ENCODE assay signal across 8 mouse cellular contexts in genomic region chr19:37173331-37174115, GRCm38 (mm10). TPM values are rescaled to one million over a fixed set of nuclear protein-coding genes. Genes with fewer than 3 reads are reported as not detected.
DNase-seq lines count a peak whose midpoint lies in the region; ATAC-seq and TF ChIP-seq lines count a peak whose summit lies in the region.

No protein-coding gene starts in this region.

- TF ChIP-seq POLR2A in cerebellum, adult 2 months (IDR thresholded peaks at IDR 0.05; ENCODE audit: borderline replicate concordance, insufficient read depth, low read length) = no peak

- H3K27me3 ChIP-seq in cerebellum, adult 2 months (ENCODE audit: control insufficient read depth, insufficient read depth, low read length) = no peaks in the 10 kb centered on the region
- peaks cover 24% of the 10 kb centered on the region for H3K27me3 ChIP-seq in limb, embryonic 11.5 days (ENCODE audit: control insufficient read depth, insufficient read depth, low read length)
- no peaks in the 10 kb centered on the region for H3K27me3 ChIP-seq in neural tube, embryonic 14.5 days (ENCODE audit: control insufficient read depth, insufficient read depth, low read length)

- peaks cover 3% of the 10 kb centered on the region; the same call in 1 of the 2 replicates for H3K4me1 ChIP-seq in cerebellum, adult 2 months (ENCODE audit: control insufficient read depth, insufficient read depth, low read length)
- no peaks in the 10 kb centered on the region for H3K4me1 ChIP-seq in limb, embryonic 11.5 days (ENCODE audit: control insufficient read depth, insufficient read depth, low read length)
- peaks cover 15% of the 10 kb centered on the region; the same call in 1 of the 2 replicates for H3K4me1 ChIP-seq in neural tube, embryonic 14.5 days (ENCODE audit: control insufficient read depth, insufficient read depth, low read length)

- no peak for TF ChIP-seq CTCF in cerebellum, adult 2 months (IDR thresholded peaks at IDR 0.05; ENCODE audit: borderline replicate concordance, insufficient read depth, low read depth, low read length)

- peak; percentile 41 to 55 for DNase-seq in cerebellum, adult 2 months
- no peak for DNase-seq in cerebellum, postnatal 4 days (ENCODE audit: low spot score in 2 of 2)
- peak; percentile 17 for DNase-seq in ES-CJ7 (ENCODE audit: low read depth, low spot score)
- peak; percentile 46 for DNase-seq in gonadal fat pad, adult 2 months (ENCODE audit: low read depth)
- peak; percentile 21 for DNase-seq in limb, embryonic 11.5 days (ENCODE audit: low spot score)
- no peak for DNase-seq in T-cell, adult 2 months (ENCODE audit: low spot score)
- DNase-seq in right cerebral cortex, postnatal 25 days = no peak

- peak overlapping the region; percentile 63 for H3K9ac ChIP-seq in limb, embryonic 11.5 days (ENCODE audit: low read length)
- H3K9ac ChIP-seq in neural tube, embryonic 14.5 days (replicated peaks; ENCODE audit: low read depth, low read length) = peak overlapping the region; percentile 83

- no peaks in the 10 kb centered on the region for H3K9me3 ChIP-seq in limb, embryonic 11.5 days (ENCODE audit: control insufficient read depth, low read length)
- H3K9me3 ChIP-seq in neural tube, embryonic 14.5 days (ENCODE audit: control insufficient read depth, low read length) = no peaks in the 10 kb centered on the region

- H3K4me3 ChIP-seq in cerebellum, adult 2 months (replicated peaks; ENCODE audit: insufficient read depth, low read depth, low read length) = peak overlapping the region; percentile 95
- H3K4me3 ChIP-seq in limb, embryonic 11.5 days (ENCODE audit: low read depth, low read length) = peak overlapping the region; percentile 60
- peak overlapping the region; percentile 75 for H3K4me3 ChIP-seq in neural tube, embryonic 14.5 days (ENCODE audit: low read depth, low read length)

- no peaks in the 10 kb centered on the region for H3K36me3 ChIP-seq in limb, embryonic 11.5 days (ENCODE audit: control insufficient read depth, insufficient read depth, low read length)
- no peaks in the 10 kb centered on the region for H3K36me3 ChIP-seq in neural tube, embryonic 14.5 days (ENCODE audit: control insufficient read depth, insufficient read depth, low read length)

- peak overlapping the region; percentile 99 for H3K27ac ChIP-seq in cerebellum, adult 2 months (ENCODE audit: insufficient read depth, low read length)
- no peak overlapping the region for H3K27ac ChIP-seq in limb, embryonic 11.5 days (replicated peaks; ENCODE audit: low read depth, low read length)
- H3K27ac ChIP-seq in neural tube, embryonic 14.5 days (ENCODE audit: low read depth, low read length) = peak overlapping the region; percentile 90

- H3K4me2 ChIP-seq in limb, embryonic 11.5 days (ENCODE audit: low read depth, severe bottlenecking) = peak overlapping the region; percentile 100
- peak overlapping the region; percentile 99 for H3K4me2 ChIP-seq in neural tube, embryonic 14.5 days (ENCODE audit: low read depth, low read length)

- ATAC-seq in limb, embryonic 11.5 days (ENCODE audit: insufficient number of reproducible peaks, low FRiP score, low TSS enrichment, low read depth) = no peak
- no peak for ATAC-seq in neural tube, embryonic 14.5 days (ENCODE audit: low read depth)

- 7% methylated on average over 20 of the region's 20 CpGs for WGBS in cerebellum, adult 2 months
- 24% methylated on average over 20 of the region's 20 CpGs for WGBS in limb, embryonic 11.5 days
- WGBS in neural tube, embryonic 14.5 days = 24% methylated on average over 20 of the region's 20 CpGs

RNA-seq across cellular contexts. Expression of gene March5, which starts 33.8 kb away (rescaled TPM):
- polyA plus RNA-seq in cerebellum, adult 2 months (2012; rRNA removed) = 67.2 and 67.7 TPM in 2 replicates
- 42.1 and 49.1 TPM in 2 replicates for polyA plus RNA-seq in gonadal fat pad, adult 2 months (2012; rRNA removed)
- polyA plus RNA-seq in limb, embryonic 11.5 days (2014; fragmentation: Nextera tagmentation; extraction: Ambion mirVana) = 154 and 163 TPM in 2 replicates
- 121 and 126 TPM in 2 replicates for polyA plus RNA-seq in neural tube, embryonic 14.5 days (2014; fragmentation: Nextera tagmentation; extraction: Ambion mirVana)

RNA-seq across cellular contexts. Expression of gene Cpeb3, which starts 34.9 kb away (rescaled TPM):
- 41.5 and 41.6 TPM in 2 replicates for polyA plus RNA-seq in cerebellum, adult 2 months (2012; rRNA removed)
- polyA plus RNA-seq in gonadal fat pad, adult 2 months (2012; rRNA removed) = 8.0 and 11.9 TPM in 2 replicates
- polyA plus RNA-seq in limb, embryonic 11.5 days (2014; fragmentation: Nextera tagmentation; extraction: Ambion mirVana) = 0.68 and 0.82 TPM in 2 replicates
- polyA plus RNA-seq in neural tube, embryonic 14.5 days (2014; fragmentation: Nextera tagmentation; extraction: Ambion mirVana) = 13.3 and 14.7 TPM in 2 replicates

Comparison
In these comparisons a context has a peak if more than half of its experiments do, and no peak if none do; other contexts are left out.
1. DNase-seq: peak in cerebellum, adult 2 months (2 of 2), ES-CJ7 (single experiment), gonadal fat pad, adult 2 months (single experiment) and limb, embryonic 11.5 days (single experiment); none in cerebellum, postnatal 4 days (0 of 2), T-cell, adult 2 months (single experiment) and right cerebral cortex, postnatal 25 days (single experiment).
2. Peak in every context shown above with its lines, with median percentiles within 50 percentile points of each other: H3K4me3 ChIP-seq.